Mouse (Mus musculus): ENCODE results near the gene Gm45783. TPM values are rescaled to one million over a fixed set of nuclear protein-coding genes. Genes with fewer than 3 reads are reported as not detected.
"Not testable (repeated sequence)": the region's sequence is repeated elsewhere in the genome, so short reads cannot be mapped to it uniquely, and the experiment has no call there.

The Gm45783 gene
- polyA plus RNA-seq (2016; fragmentation: Nextera tagmentation; extraction: Ambion mirVana) = not detected in 2 replicates

- not testable (repeated sequence) for H3K36me3 ChIP-seq; H3K4me1 ChIP-seq (replicated peaks); H3K27ac ChIP-seq; H3K4me2 ChIP-seq; H3K9ac ChIP-seq (replicated peaks); H3K4me3 ChIP-seq (replicated peaks); H3K27me3 ChIP-seq; ATAC-seq (ENCODE audit: insufficient number of reproducible peaks, insufficient read depth, low FRiP score, low TSS enrichment, low read depth); H3K9me3 ChIP-seq
- WGBS = 44% methylated on average over 12 of the region's 12 CpGs
Measured at GRCm38 (mm10) chr7:7374431-7374830, at the start of gene Gm45783. TSS of gene Gm45783 (minus strand) at chr7:7374573.

GRCm38 (mm10) chr7:7399603-7400002 lies 25.2 kb upstream of the Gm45783 start, which contains the start of gene Vmn2r31:
TSS of gene Vmn2r31 (minus strand) at chr7:7399703.
- H3K4me2 ChIP-seq; H3K36me3 ChIP-seq; H3K27me3 ChIP-seq; ATAC-seq (ENCODE audit: insufficient number of reproducible peaks, insufficient read depth, low FRiP score, low TSS enrichment, low read depth); H3K4me1 ChIP-seq (replicated peaks); H3K9me3 ChIP-seq; H3K9ac ChIP-seq (replicated peaks); H3K4me3 ChIP-seq (replicated peaks); H3K27ac ChIP-seq: not testable (repeated sequence)

- H3K9me3 ChIP-seq; H3K27ac ChIP-seq; ATAC-seq (ENCODE audit: insufficient number of reproducible peaks, insufficient read depth, low FRiP score, low TSS enrichment, low read depth); H3K27me3 ChIP-seq; H3K4me2 ChIP-seq; H3K36me3 ChIP-seq; H3K4me3 ChIP-seq (replicated peaks); H3K4me1 ChIP-seq (replicated peaks); H3K9ac ChIP-seq (replicated peaks): not testable (repeated sequence)
- no CpG with 5 or more reads among the region's 1 CpGs for WGBS
Measured at GRCm38 (mm10) chr7:7337509-7337908, 36.9 kb downstream of the Gm45783 start, which contains the start of gene Vmn2r30. TSS of gene Vmn2r30 (minus strand) at chr7:7337609.

- ATAC-seq (ENCODE audit: insufficient number of reproducible peaks, insufficient read depth, low FRiP score, low TSS enrichment, low read depth) = no peak
- peaks cover 9% of the 10 kb centered on the region; the same call in 1 of the 2 replicates for H3K9me3 ChIP-seq
- whole genome bisulfite sequencing = 85% methylated on average over 16 of the region's 16 CpGs
Measured at GRCm38 (mm10) chr7:7295595-7295994, 78.8 kb downstream of the Gm45783 start.

More at GRCm38 (mm10) chr7:7295595-7295994, 78.8 kb downstream of the Gm45783 start:
- peaks cover 5% of the 10 kb centered on the region; the same call in 1 of the 2 replicates for H3K27me3 ChIP-seq
- H3K36me3 ChIP-seq = peaks cover 53% of the 10 kb centered on the region
- H3K4me1 ChIP-seq (replicated peaks) = no peaks in the 10 kb centered on the region
- H3K4me3 ChIP-seq (replicated peaks) = no peak overlapping the region
- H3K4me2 ChIP-seq = no peak overlapping the region
- no peak overlapping the region for H3K27ac ChIP-seq
- H3K9ac ChIP-seq (replicated peaks) = no peak overlapping the region

Small RNAs within 50 kb of the gene (microRNA-seq; reads per million reads assigned to microRNA genes)
- gene Mir5620 = not detected

Other genes with a start within 250 kb of the Gm45783 start
- 3.7 and 4.3 TPM in 2 replicates for gene Zfp773, start 237.8 kb downstream of the Gm45783 start, polyA plus RNA-seq (2016; fragmentation: Nextera tagmentation; extraction: Ambion mirVana)
- gene Zfp418, start 203.2 kb downstream of the Gm45783 start, polyA plus RNA-seq (2016; fragmentation: Nextera tagmentation; extraction: Ambion mirVana) = 2.7 and 3.6 TPM in 2 replicates
- gene Zfp772, start 164.6 kb downstream of the Gm45783 start, polyA plus RNA-seq (2016; fragmentation: Nextera tagmentation; extraction: Ambion mirVana) = 10.2 and 10.7 TPM in 2 replicates
- gene Vmn2r29, start 127.2 kb downstream of the Gm45783 start, polyA plus RNA-seq (2016; fragmentation: Nextera tagmentation; extraction: Ambion mirVana) = 0.93 and 1.5 TPM in 2 replicates
- gene Gm45844, start 96.3 kb downstream of the Gm45783 start, polyA plus RNA-seq (2016; fragmentation: Nextera tagmentation; extraction: Ambion mirVana) = 2.6 and 3.2 TPM in 2 replicates
- gene Clcn4, start 73.7 kb downstream of the Gm45783 start, polyA plus RNA-seq (2016; fragmentation: Nextera tagmentation; extraction: Ambion mirVana) = 36.2 and 38.7 TPM in 2 replicates
- gene Vmn2r30, start 37.0 kb downstream of the Gm45783 start, polyA plus RNA-seq (2016; fragmentation: Nextera tagmentation; extraction: Ambion mirVana) = 0.04 TPM in 1 of 2 replicates, not detected in the other
- not detected in 2 replicates for gene Vmn2r31, start 25.1 kb upstream of the Gm45783 start, polyA plus RNA-seq (2016; fragmentation: Nextera tagmentation; extraction: Ambion mirVana)
- gene Vmn2r32, start 105.4 kb upstream of the Gm45783 start, polyA plus RNA-seq (2016; fragmentation: Nextera tagmentation; extraction: Ambion mirVana) = not detected in 2 replicates
- not detected in 2 replicates for gene Vmn2r33, start 192.2 kb upstream of the Gm45783 start, polyA plus RNA-seq (2016; fragmentation: Nextera tagmentation; extraction: Ambion mirVana)

Measured in limb, embryonic 12.5 days (tissue).